Mouse (Mus musculus) erythroblast, embryonic 14.5 days (primary cell): ENCODE results near the gene Ankrd39.

Experiments used
- GATA1 ChIP-seq: IDR thresholded peaks from 2 replicates; pipeline ENCODE4 v1.6.1; 2012; ENCODE audit warnings: low read length, inconsistent platforms, mixed read lengths
- TAL1 ChIP-seq: IDR thresholded peaks from 3 replicates; pipeline ENCODE4 v1.6.1; 2012; ENCODE audit warnings: low read length, inconsistent platforms, mixed read lengths

DNA sequence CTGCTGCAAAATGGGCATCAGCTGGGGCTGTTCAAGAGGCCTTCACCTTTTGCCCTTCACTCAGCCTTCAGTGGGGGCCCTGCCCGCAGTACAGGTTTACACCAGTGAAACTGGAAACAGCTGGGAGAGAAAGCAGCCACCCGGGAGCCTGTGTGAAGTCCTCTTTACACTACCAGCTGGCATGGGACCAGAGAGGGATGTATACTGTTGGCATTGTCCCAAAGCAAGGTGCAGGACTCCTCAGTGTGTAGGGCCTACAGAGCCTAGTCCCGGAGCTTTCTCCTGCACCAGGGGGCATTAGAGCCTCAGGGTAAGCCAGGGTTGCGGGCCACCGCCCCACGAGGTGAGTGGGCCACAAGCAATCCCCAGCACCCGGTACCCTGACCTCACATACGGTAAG, 16.8 kb downstream of the Ankrd39 start:
- no peak for TF ChIP-seq GATA1
- no peak for TF ChIP-seq TAL1
